Mouse (Mus musculus): ENCODE data around the gene Gzmd. TPM values are rescaled to one million over a fixed set of nuclear protein-coding genes. Genes with fewer than 3 reads are reported as not detected.

Gzmd gene
- polyA plus RNA-seq, 2 experiments from 2014 or later: not detected

Other genes with a start within 250 kb of the Gzmd start
- gene Cbln3, start 248.2 kb downstream of the Gzmd start, polyA plus RNA-seq (2017; shearing (Covaris generic)): under 1 TPM in 1 of 2 experiments, not detected in 1; 0.24 TPM
- 10 to 100 TPM in 1 of 2 experiments, 1 to 10 TPM in 1; 9.9 to 11.6 TPM for gene Khnyn, start 247.7 kb downstream of the Gzmd start, polyA plus RNA-seq (2017; shearing (Covaris generic))
- gene Sdr39u1, start 232.3 kb downstream of the Gzmd start, polyA plus RNA-seq (2017; shearing (Covaris generic)): 10 to 100 TPM; 66.2 to 86.2 TPM
- gene Cma1, start 187.9 kb downstream of the Gzmd start, polyA plus RNA-seq (2017; shearing (Covaris generic)): not detected
- not detected for gene Cma2, start 181.6 kb downstream of the Gzmd start, polyA plus RNA-seq (2017; shearing (Covaris generic))
- not detected for gene Mcpt1, start 114.6 kb downstream of the Gzmd start, polyA plus RNA-seq (2017; shearing (Covaris generic))
- gene Mcpt9, start 102.1 kb downstream of the Gzmd start, polyA plus RNA-seq (2017; shearing (Covaris generic)): not detected
- gene Mcpt2, start 90.6 kb downstream of the Gzmd start, polyA plus RNA-seq (2017; shearing (Covaris generic)): not detected
- not detected for gene Mcpt4, start 70.3 kb downstream of the Gzmd start, polyA plus RNA-seq (2017; shearing (Covaris generic))
- not detected for gene Mcpt8, start 47.3 kb downstream of the Gzmd start, polyA plus RNA-seq (2017; shearing (Covaris generic))
- not detected for gene Ctsg, start 30.0 kb downstream of the Gzmd start, polyA plus RNA-seq (2017; shearing (Covaris generic))
- not detected for gene Gzme, start 12.0 kb downstream of the Gzmd start, polyA plus RNA-seq (2017; shearing (Covaris generic))
- not detected for gene Gzmg, start 27.0 kb upstream of the Gzmd start, polyA plus RNA-seq (2017; shearing (Covaris generic))
- gene Gzmn, start 42.0 kb upstream of the Gzmd start, polyA plus RNA-seq (2017; shearing (Covaris generic)): not detected
- under 1 TPM in 1 of 2 experiments, not detected in 1; 0.96 TPM for gene Gzmf, start 78.8 kb upstream of the Gzmd start, polyA plus RNA-seq (2017; shearing (Covaris generic))
- 10 to 100 TPM in 1 of 2 experiments, 1 to 10 TPM in 1; 6.0 to 10.5 TPM for gene Gzmc, start 102.0 kb upstream of the Gzmd start, polyA plus RNA-seq (2017; shearing (Covaris generic))
- 100 to 1,000 TPM; 142 to 148 TPM for gene Gzmb, start 129.7 kb upstream of the Gzmd start, polyA plus RNA-seq (2017; shearing (Covaris generic))
- not detected for gene Atp12a, start 232.5 kb upstream of the Gzmd start, polyA plus RNA-seq (2017; shearing (Covaris generic))

Data from activated CD4-positive, CD25-positive, alpha-beta regulatory T cell, adult 4 months (primary cell).